Mouse (Mus musculus) embryonic facial prominence, embryonic 15.5 days (tissue): ENCODE measurements around the gene Safb2. TPM values are rescaled to one million over a fixed set of nuclear protein-coding genes. Genes with fewer than 3 reads are reported as not detected.

Experiments used
- ATAC-seq: fragments of 200-750 bp; cut with Nextera tagmentation; 2 replicates; pipeline ENCODE4 v1.8.0; 2017; ENCODE audit warnings: low read depth, moderate TSS enrichment; ENCODE audit not compliant: insufficient number of reproducible peaks, low FRiP score, low TSS enrichment
- H3K27ac ChIP-seq: fragments of 300-500 bp; sonication (generic); replicated peaks from 2 replicates; pipeline ENCODE4 v1.5.1; 2015; ENCODE audit warnings: mild to moderate bottlenecking, inconsistent platforms
- H3K27me3 ChIP-seq: fragments of 300-500 bp; sonication (generic); 2 replicates; pipeline ENCODE4 v1.6.1; 2015; ENCODE audit warnings: inconsistent platforms
- H3K36me3 ChIP-seq: fragments of 300-500 bp; sonication (generic); 2 replicates; pipeline ENCODE4 v1.6.1; 2015; ENCODE audit warnings: mild to moderate bottlenecking, inconsistent platforms
- H3K4me1 ChIP-seq: fragments of 300-500 bp; sonication (generic); 2 replicates; pipeline ENCODE4 v1.6.1; 2015; ENCODE audit warnings: inconsistent platforms
- H3K4me2 ChIP-seq: fragments of 300-500 bp; sonication (generic); replicated peaks from 2 replicates; pipeline ENCODE4 v1.6.1; 2015; ENCODE audit warnings: mild to moderate bottlenecking, inconsistent platforms
- H3K4me3 ChIP-seq: fragments of 300-500 bp; sonication (generic); replicated peaks from 2 replicates; pipeline ENCODE4 v1.5.1; 2015; ENCODE audit warnings: mild to moderate bottlenecking, inconsistent platforms
- H3K9ac ChIP-seq: fragments of 300-500 bp; sonication (generic); 2 replicates; pipeline ENCODE4 v1.6.1; 2015; ENCODE audit warnings: inconsistent platforms
- H3K9me3 ChIP-seq: fragments of 300-500 bp; sonication (generic); replicated peaks from 2 replicates; pipeline ENCODE4 v1.6.1; 2016; ENCODE audit warnings: inconsistent platforms
- WGBS: fragments of 180-500 bp; shearing (Covaris S2); methylation state at CpG from one replicate; pipeline ENCODE4 v1.1.7; 2015; 5-methylcytosine and 5-hydroxymethylcytosine counted together
- polyA plus RNA-seq: library from polyadenylated mRNA; unstranded; fragments of >200 nt; fragmentation: Nextera tagmentation; extraction: Ambion mirVana; gene quantifications from 2 replicates; pipeline ENCODE4 v1.2.1, GENCODE M21; 2015

The Safb2 gene
- polyA plus RNA-seq, 1 experiment from 2014 or later = 98.4 TPM

DNA sequence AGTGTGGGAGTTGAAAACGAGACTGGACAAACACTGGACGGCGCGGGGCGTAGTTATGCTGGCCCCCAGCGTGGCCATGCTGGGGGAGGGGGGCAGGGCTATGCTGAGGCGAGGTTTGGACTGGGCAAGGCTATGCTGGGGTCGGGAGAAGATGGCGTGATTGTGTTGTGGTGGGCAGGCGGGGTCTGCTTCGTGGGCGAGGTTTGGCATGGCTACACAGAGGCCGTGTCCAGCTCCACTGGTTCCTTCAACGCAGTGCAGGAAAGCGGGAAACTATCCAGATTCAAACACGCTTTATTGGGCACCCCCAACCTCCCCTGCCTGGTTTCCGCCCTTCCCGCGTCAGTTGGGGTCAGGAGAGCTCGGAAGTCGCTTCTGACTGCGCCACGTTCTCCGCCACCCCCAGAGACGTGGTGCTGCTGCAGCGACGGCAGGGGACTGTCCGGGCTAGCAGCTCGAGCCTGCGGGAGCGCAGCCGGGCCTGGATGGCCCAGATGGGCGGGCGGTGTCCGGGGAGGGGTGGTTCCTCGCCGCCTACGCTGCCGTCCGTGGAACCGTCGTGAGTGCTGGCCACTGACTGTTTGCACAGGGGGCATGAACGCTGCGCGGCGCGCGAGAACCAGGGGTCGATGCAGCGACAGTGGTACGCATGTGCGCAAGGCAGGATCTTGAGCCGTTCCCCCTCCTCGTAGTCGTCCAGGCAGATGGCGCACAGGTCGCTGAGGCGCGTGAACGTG lies 73.2 kb downstream of the Safb2 start:
- Histone ChIP-seq H3K27ac (no peak overlapping the region), H3K36me3 (no peaks in the 10 kb centered on the region), H3K4me2 (peak overlapping the region; percentile 56), H3K4me3 (peak overlapping the region; percentile 26), H3K9ac (no peak overlapping the region), H3K4me1 (peaks cover 52% of the 10 kb centered on the region), H3K9me3 (no peaks in the 10 kb centered on the region), H3K27me3 (peaks cover 58% of the 10 kb centered on the region)
- WGBS = 6% methylated on average over 60 of the region's 60 CpGs
- ATAC-seq = no peak

Other genes with a start within 250 kb of the Safb2 start
- gene Ptprs, start 108.1 kb downstream of the Safb2 start, polyA plus RNA-seq = 116 and 118 TPM in 2 replicates
- gene Znrf4, start 72.2 kb downstream of the Safb2 start, polyA plus RNA-seq = not detected in 2 replicates
- 13.1 and 16.5 TPM in 2 replicates for gene Gm20219, start 30.2 kb downstream of the Safb2 start, polyA plus RNA-seq
- gene Safb, start 240 bp upstream of the Safb2 start, polyA plus RNA-seq = 101 and 109 TPM in 2 replicates
- 262 and 270 TPM in 2 replicates for gene 2410015M20Rik, start 25.2 kb upstream of the Safb2 start, polyA plus RNA-seq
- gene Rpl36, start 28.8 kb upstream of the Safb2 start, polyA plus RNA-seq = 1,900 and 1,905 TPM in 2 replicates
- gene Lonp1, start 42.3 kb upstream of the Safb2 start, polyA plus RNA-seq = 49.7 and 50.5 TPM in 2 replicates
- gene Catsperd, start 43.6 kb upstream of the Safb2 start, polyA plus RNA-seq = 0.45 and 1.0 TPM in 2 replicates
- gene Ranbp3, start 88.7 kb upstream of the Safb2 start, polyA plus RNA-seq = 90.4 and 91.7 TPM in 2 replicates
- 422 and 425 TPM in 2 replicates for gene Ndufa11, start 133.2 kb upstream of the Safb2 start, polyA plus RNA-seq
- 23.9 and 26.1 TPM in 2 replicates for gene Vmac, start 133.4 kb upstream of the Safb2 start, polyA plus RNA-seq
- gene Nrtn, start 172.9 kb upstream of the Safb2 start, polyA plus RNA-seq = 24.6 and 29.5 TPM in 2 replicates
- 44.4 and 47.8 TPM in 2 replicates for gene Dus3l, start 180.2 kb upstream of the Safb2 start, polyA plus RNA-seq
- gene Prr22, start 185.7 kb upstream of the Safb2 start, polyA plus RNA-seq = 0.49 and 1.2 TPM in 2 replicates
- gene Rfx2, start 246.4 kb upstream of the Safb2 start, polyA plus RNA-seq = 7.5 and 9.9 TPM in 2 replicates